Mouse (Mus musculus) kidney, adult 9 months (tissue): Measurements from ENCODE around the gene Tiam2.

Experiments used
- DNase-seq: peaks from one replicate; pipeline ENCODE4 v3.0.0; 2022

Gene Tiam2

DNA sequence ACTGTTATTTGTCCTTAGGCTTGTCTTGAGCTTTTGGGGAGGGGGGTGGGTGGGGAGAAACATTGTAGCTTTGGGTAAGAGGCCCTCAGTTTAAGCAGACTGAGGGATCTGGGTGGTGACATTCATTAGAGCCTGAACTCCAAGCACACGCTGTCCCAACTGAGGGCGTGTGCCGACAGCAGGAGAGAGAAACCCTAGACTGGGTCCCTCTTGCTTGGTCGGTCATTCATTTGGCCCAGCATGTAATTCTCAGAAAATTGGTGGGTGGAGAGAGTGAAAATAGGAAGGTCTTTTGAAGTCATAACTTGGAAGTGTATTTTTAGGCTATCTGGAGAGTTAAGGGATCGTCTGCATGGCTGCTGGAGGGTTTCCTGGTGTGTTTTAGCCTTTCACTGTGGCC lies 71.5 kb downstream of the Tiam2 start:
- DNase-seq = no peak

DNA sequence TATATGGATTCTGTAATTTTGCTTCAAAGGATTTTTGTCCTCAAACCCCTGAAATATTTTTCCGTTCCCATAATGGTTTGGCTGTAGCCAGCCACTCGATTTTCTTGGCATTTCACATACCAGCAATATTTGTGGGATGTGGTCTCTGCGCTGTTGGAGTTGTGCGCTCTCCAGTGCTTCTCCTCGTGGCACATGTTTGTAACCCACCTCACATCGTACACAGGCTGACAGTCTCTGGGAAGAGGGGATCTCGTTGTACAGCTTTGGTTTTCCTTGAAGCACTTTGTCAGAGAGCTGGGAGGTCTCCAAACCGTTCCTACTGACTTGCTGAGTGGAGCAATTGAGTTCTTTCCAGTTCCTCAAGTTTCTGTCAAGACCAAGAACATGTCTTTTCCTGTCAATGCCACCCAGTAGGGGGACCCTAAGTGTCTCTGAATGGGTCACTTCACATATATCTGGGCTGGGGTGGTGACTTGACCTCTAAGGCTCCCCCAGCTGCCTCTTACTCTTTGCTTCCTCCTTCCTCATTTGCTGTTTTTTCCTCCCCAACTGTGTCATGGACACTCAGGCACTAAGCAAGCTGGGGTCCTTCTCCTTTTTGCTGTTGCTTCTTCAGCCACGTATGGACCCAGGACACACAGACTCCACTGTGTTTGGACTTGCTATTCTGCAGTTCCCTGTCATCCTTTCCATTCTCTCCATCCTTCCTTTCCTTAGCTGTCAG lies 79.1 kb downstream of the Tiam2 start:
- DNase-seq = no peak

DNA sequence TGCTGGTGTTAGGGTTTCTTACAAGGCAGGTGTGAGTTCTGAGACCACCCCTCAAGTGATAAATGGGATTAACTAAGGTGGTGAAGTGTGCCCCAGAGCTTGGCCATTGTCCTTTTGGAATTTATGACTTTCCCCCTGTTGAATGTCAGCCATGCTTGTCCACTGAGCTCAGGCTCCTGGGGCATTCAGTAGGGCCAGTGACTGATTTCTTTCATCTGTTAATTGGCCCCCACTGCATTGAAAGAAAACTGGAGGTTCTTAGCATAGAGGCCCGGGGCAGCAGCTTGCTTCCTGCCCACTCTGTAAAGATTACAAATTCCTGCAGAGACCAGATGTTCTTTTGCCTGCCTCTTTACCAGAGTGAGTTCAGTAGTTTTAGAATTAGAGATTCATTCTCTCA lies 80.7 kb downstream of the Tiam2 start:
- no peak for DNase-seq

DNA sequence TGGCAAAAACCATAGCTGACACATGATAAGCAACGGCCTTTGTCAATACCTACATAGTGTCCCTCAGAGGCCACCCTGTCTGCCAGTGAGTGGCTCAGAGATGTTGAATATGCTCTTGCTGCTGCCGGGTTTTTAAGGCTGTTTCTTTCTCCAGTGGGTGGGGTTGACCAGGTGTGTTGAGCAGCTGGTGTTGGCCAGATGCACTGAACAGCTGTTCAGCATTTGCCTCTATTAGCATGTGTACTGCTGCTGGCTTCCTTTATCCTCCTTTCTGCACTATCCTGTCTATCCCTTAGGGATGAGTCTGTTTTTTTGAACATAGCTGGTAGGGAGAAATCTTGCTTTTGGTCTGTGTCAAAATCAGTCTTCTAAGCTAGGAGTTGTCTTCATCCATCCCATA lies 83.9 kb downstream of the Tiam2 start:
- no peak for DNase-seq

DNA sequence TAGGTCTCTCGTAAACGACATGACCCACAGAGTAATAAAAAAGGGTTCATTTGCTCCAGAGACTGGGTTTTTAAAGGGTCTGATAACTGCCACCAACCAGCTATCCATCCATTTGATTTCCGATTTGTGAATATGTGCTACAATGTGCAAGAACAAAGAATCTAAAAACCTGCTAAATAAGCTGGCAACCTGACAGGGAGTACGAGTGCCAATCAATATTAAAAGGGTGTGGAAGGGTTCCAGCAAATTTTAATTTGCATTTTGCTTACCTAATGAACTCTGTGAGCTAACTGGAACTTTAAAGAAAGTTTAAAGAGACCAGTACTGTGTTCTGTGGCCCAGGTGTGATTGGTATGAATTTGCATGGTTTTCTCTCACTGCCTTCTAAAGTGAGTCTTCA lies 86.4 kb downstream of the Tiam2 start:
- DNase-seq = no peak

DNA sequence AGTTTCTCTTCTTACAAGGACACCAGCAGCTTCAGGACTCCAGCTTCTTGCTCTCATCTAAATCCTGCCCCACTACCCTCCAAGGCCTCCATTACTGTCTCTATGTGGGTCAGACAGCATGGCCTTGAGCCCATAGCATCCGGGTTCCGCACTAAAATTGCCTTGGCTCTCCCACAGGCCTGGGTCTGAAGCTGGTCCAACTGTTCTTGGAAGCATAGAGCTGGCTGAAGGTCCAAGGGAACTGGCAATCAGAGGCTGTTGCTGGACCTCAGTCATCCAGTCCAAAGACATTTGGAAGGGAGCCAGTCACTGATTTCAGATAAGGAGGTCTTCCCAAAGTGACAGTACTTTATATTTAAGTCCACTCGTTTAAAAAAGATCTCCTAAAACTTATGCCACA lies 89.2 kb downstream of the Tiam2 start:
- peak; percentile 16 for DNase-seq

DNA sequence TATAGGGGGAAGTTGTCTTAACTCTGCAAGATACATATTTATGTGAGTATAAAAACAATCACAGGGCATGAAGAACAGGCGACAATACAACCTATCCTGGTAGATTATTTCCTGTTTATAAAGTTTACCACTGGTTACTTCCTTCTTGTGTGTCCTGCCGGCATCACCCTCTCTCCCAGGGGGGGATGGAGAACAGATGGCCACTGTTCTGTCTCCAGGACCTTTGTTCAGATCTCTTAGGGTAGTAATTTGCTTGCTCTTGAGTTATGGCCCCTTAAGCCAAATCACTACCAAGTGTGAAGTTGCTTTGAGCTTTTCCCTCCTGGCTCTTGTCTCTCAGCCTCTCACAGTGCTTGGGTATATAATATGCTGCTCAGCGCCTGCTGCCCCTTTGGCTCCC lies 90.0 kb downstream of the Tiam2 start:
- DNase-seq = no peak

DNA sequence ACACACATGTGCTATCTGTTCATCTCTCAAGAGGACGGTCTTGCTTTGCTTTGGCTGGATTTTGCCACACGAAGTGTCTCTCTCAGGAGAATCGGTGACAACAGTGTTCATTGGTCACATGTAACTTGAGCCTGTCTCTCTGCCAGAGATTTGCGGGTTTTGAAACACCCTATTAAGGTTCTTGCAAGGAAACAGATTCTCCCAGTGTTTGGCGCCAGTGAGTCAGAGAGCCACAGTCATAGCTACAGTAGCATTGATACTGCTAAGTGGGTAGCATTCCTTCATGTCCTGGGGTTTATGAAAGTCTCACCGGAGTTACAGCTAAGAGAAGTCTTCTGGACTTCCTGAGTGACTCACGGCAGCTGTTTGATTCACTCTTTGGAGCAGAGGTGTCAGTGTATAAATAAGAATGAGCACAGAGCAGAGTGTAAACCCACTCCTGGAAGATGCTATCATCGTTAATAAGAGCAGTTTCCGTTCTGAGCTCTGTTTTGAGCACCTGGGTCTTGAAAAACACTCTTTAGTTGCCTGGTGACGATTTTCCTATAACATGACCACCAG lies 93.1 kb downstream of the Tiam2 start:
- DNase-seq = no peak

DNA sequence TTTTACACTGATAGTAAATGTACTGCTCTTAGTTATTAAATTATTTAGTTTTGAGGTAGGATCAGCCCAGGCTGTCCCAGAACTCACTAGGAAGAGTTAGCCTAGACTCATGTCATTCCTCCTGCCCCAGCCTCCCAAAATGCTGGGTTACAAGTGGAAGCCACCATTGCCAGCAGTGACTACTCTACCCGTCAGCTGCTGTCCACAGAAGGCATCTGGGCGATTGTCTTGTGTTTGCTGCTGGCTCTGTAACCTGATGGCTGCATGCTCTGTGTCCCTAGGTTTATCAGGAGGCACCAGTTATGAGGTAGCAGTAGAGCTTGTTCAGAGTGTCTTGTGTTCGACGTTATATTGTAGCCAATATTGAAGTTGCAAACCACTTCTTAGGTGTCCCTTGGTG lies 93.8 kb downstream of the Tiam2 start:
- DNase-seq = no peak

DNA sequence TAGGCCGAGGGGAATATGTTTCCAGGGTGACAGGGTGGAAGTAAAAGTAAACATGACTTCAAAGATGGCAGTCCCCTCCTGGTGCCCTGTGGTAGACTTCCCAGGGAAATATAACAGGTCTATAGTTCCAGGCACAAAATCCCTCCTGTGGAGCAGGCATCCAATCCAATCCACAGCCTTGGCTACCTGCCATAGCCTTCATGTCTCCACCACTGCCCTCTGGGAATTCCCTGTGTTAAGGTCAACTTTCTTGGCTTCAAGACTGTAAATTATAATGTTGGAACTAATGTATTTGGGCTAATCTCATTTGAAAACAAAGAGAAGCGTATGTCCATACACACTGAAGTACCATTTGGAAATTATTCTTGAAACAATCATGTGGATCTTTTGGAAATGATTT lies 97.0 kb downstream of the Tiam2 start:
- DNase-seq = peak; percentile 8

DNA sequence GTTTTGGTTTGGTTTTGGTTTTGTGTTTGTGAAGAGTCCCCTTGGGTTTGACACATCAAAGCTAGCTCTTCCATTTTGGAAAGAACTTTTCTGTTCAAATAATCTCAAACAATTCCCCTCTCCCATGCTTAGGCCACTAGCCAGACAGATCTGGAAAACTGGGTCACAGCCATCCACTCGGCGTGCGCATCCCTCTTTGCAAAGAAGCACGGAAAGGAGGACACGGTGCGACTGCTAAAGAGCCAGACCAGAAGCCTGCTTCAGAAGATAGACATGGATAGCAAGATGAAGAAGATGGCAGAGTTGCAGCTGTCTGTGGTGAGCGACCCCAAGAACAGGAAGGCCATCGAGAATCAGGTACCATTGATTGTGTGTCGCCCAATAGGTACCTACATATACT lies 102.3 kb downstream of the Tiam2 start:
- no peak for DNase-seq

DNA sequence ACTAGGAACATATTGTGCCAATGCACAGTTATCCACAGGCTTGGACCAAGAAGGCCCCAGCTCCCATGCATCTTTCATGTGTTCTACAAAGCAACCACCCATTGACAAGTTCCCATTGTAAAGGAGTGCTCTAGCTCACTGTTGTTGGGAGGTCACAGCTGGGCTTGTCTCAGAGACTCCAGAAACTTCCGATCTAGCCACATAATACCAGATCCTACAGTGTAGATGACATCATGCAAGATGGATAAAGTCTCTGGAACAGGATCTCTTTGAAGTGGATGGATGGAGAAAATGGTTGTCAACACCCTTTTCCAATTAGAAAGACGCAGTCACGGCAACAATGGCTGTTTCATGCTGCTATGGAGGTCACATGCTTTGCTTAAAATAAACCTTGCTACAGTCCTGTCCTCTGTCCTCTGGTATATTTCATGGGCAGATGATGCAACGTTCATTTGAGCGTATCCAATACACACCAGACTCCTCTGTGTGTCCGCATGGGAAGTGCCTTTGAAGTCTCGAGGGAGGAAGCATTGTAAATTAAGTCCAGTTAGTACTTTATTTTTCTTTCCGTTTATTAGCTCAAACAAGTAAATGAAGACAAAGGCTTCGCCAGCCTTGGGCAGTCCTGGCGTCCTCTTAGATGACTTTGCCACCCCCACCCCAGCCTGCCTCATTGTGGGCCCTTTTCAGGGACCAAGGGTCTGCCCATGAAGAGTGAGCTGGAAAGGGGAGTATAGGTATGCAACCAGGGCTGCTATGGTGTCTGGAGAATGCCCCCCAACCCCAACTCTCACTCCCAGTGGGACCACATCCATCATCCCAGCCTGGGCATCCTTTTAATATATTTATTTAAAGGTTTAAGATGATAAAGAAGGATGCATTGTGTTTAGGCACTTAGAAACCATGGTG lies 106.5 kb downstream of the Tiam2 start:
- DNase-seq = no peak

DNA sequence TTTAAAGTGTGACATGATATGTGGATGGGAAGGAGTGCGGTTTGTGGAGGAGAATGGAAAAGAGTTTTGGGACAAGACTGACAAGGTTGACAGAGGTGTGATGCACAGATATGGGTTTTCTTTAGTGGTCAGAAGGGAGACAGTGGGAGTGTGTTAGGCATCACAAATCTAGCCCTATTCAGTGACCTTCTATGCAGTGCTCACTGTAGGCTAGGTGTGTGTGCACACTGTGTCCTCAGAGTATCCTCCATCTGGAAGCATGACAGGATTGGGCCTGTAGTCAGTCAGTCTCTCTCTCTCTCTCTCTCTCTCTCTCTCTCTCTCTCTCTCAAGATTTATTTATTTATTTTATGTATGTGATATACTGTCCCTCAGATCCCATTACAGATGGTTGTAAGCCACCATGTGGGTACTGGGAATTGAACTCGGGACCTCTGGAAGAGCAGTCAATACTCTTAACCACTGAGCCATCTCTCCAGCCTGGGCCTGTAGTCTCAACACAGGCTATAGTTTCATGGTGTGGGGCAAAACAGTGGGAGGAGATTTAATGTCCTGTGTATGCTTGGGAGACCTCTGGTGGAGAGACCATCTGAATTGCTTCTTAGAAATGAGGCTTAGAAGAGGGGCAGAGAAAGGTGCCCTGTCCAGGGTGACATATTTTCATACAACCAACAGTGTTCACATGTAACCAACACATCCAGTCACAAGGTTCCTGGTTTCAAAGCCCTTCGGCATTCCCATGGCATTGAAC lies 107.3 kb downstream of the Tiam2 start:
- DNase-seq = no peak

DNA sequence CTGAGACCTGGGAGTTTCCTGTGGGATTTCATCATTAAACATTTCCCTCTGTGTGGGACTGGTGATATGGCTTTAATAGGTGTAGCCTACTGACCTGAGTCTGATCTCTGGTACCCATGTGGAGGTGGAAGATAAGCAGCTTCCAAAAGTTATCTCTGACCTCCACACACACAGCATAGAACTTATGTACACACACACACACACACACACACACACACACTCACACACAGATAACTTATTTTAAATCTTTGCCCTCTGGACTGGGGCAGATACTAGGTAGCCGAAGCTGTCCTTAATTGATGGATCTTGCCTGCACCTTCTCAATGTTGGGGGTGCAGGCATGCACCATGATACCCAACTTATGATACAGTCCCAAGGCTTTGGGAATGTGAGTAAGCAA lies 108.9 kb downstream of the Tiam2 start:
- DNase-seq = no peak

DNA sequence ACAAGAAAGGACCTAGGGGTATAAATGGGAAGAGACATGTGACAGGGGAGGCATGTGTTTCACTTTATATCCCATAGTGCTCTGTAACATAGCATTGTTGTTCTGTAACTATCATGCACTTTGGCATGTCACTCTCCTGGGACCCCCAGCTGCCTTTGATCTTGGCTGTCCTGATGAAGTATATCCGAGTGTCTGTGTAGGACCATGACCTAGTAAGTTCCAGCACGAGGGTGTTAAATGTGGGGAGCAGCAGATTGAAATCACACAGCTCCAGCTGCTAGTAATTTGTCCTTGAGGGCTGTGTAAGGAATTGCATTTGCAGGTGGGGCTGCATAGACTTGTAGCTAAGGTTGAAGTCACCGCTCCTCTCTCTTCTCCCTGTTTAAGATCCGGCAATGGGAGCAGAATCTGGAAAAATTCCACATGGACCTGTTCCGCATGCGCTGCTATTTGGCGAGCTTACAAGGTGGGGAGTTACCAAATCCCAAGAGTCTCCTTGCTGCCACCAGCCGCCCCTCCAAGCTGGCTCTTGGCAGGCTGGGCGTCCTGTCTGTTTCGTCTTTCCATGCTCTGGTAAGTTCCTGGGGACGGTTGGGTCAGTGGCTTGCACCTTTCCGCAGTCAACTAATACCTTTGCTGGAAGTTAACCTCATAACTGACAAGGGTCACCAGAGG lies 110.6 kb downstream of the Tiam2 start:
- DNase-seq = no peak

DNA sequence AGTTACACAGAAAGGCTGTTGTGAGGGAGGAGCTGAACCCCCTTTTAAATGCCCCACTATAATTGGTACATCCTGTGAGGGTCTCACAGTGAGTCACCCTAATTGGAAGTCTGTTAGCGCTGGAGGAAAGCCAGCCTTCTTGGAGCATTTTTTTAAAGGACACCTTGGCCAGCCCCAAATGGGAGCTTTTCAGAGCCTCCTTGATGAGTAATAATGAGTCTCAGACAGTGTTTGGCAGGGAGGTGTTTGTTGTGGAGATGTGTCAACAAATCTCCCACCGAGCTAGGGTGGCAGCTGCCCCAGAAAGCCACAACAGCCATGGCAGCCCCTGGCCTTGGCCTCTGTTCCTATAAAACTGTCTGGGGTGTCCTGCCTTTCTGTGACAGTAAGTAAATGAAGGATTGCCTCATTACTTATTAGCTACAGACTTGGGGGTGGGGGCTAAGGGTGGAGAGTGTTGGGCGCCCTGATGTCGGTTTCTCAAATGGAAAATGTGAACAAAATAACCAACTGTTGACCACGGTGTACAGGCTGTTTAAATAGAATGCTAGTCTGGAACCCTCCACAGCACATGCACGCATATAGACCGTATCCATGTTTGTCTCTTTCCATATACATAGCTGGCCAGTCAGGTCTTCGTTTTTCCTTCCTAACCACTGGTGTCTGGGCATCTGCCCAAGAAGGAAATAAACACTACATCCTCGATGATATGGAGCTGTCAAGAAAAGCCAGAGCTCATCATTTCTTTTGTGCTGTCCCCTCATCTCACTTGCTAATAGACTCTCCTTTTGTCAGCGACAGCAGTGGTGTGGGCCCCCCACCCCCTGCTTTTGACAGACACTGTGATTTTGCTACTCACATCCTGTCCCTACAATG lies 116.4 kb downstream of the Tiam2 start:
- DNase-seq = no peak

DNA sequence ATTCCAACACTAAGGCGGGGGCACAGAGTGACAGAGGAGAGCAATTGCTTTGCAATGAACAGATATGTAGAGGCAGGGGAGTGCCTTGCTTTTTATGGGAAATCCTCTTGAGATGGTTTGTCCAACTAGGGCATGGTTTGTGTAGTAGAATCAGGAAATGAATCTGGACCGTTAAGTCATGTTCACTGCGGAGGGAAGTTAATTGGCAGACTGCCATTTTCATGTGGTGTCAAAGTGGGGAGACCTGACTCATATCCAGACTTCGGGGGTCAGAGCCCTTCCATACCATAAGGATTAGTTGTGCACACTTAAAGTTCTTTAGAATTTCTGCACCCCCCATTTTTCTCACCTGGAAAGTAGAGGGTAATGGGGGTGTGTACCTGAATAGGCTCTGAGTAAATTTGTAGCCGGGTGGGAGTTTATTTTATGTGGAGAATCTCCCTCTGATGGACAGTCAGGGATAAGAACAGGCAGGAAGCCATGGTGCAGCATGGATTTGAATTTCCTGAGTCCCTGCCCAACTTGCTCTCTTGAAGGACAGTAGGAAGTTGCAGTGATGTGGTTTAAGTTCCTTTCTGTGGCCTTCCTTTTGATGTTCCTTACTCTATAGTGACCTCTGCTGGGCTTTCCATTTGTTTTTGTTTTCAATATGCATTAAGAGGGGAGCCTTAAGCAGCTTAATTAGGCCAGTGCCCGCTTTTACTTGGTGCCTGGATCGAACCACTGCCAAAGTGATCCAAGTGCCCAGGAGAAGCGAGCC lies 120.0 kb downstream of the Tiam2 start:
- DNase-seq = peak; percentile 70

DNA sequence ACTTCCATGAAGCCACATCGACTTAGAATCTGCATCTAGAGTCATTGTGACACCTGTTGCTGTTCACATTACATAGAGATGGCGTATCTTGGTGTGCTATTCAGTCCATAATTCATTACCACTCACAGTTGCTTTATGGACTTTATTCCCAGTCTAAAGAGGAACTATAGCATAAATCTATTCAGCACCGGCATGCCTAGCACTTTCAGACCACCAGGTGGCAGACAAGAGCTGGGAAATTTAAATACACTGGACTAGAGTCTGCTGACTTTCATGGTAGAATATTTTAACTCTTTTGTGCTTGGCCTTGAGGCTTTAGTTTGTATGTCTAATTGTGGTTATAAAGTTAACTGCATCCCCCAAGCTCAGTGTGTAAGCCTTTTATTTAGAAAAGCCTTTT lies 122.4 kb downstream of the Tiam2 start:
- peak; percentile 65 for DNase-seq

DNA sequence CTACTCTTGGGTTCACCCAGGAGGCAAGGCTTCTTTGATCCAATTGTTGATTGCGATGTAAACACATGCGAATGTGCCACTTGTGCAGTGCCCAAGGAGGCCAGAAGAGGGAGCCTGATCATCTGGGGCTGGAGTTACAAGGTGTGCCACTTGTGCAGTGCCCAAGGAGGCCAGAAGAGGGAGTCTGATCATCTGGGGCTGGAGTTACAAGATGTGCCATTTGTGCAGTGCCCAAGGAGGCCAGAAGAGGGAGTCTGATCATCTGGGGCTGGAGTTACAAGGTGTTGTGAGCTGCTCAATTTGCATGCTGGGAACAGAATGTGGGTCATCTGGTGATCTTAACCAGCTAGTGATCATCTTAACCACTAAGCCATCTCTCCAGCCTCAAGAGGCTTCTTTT lies 124.7 kb downstream of the Tiam2 start:
- peak; percentile 81 for DNase-seq

DNA sequence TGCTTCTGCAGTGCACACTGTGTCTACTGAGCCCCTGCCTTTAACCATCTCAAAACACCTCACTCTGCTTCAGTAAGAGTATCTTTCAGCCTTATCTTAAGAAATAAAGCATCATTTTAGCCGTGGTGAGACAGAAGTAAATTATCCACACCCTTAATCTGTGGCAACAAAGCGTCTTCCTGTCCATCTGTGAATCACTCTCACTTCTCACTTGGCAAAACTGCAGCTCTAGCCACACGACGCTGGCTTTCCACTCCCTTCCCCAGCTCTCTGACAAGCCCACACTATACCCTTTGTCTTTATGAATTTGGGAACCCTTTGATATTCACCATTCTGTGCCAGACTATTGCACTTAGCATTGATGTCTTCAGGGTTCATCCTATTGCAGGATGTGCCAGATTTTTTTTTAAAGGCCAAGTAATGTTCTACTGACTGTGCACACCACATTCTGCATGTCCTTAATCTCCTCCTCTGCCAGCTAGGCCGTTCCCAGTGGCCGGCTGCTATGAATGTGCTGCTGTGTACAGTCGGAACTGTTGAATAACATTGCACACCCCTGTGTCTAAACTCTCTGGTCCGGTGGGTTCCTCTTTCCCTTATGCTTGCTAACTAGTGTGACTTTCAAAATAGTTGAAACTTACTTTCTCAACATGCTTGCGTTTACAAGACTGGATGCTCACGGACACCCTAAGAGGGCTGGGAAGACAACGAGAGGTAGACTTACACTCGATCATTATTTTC lies 126.4 kb downstream of the Tiam2 start:
- peak; percentile 31 for DNase-seq
